Mouse (Mus musculus): ENCODE results near the gene Rbm18.

- no peak for TF ChIP-seq TAL1 (IDR thresholded peaks at IDR 0.05; ENCODE audit: low read length)
- TF ChIP-seq GATA1 (IDR thresholded peaks at IDR 0.05; ENCODE audit: low read length), result no peak
These were observed 36.8 kb downstream of the Rbm18 start for GRCm38 (mm10) chr2:36099739-36100138.
